Mouse (Mus musculus) ES-E14 (cell line): Measurements from ENCODE around the gene Rptor. TPM values are rescaled to one million over a fixed set of nuclear protein-coding genes. Genes with fewer than 3 reads are reported as not detected.

Experiments used
- DNase-seq: peaks from one replicate; pipeline ENCODE4 v3.0.0-alpha.2; 2013; ENCODE audit warnings: low read depth, low spot score
- H3K27ac ChIP-seq: 2 replicates; pipeline ENCODE4 v1.5.1; 2012; ENCODE audit warnings: low read depth, mild to moderate bottlenecking, low read length, moderate library complexity, mixed read lengths; ENCODE audit not compliant: poor library complexity, insufficient read depth, severe bottlenecking
- H3K36me3 ChIP-seq: 2 replicates; pipeline ENCODE4 v1.6.1; 2012; ENCODE audit warnings: mild to moderate bottlenecking, low read length, moderate library complexity, mixed read lengths; ENCODE audit not compliant: control insufficient read depth, poor library complexity, insufficient read depth, severe bottlenecking
- H3K4me1 ChIP-seq, 2 experiments: fragments of 150-350 bp in 1 of 2; sonication (generic) in 1 of 2; 2 replicates each; pipeline ENCODE4 v1.6.1; 2012; ENCODE audit warnings: low read length in 2 of 2, mild to moderate bottlenecking in 1 of 2, mixed read lengths in 1 of 2; ENCODE audit not compliant: control insufficient read depth in 2 of 2, insufficient read depth in 2 of 2, poor library complexity in 1 of 2
- H3K4me3 ChIP-seq, 2 experiments: fragments of 150-350 bp in 1 of 2; sonication (generic) in 1 of 2; 2 replicates each; pipeline ENCODE4 v1.5.1; 2012; ENCODE audit warnings: low read length in 2 of 2, low read depth in 1 of 2, mild to moderate bottlenecking in 1 of 2, mixed read lengths in 1 of 2; ENCODE audit not compliant: insufficient read depth in 1 of 2, poor library complexity in 1 of 2, severe bottlenecking in 1 of 2
- H3K9ac ChIP-seq: 2 replicates; pipeline ENCODE4 v1.6.1; 2012; ENCODE audit warnings: low read depth, mild to moderate bottlenecking, low read length, mixed read lengths; ENCODE audit not compliant: poor library complexity, insufficient read depth, severe bottlenecking
- H3K9me3 ChIP-seq: fragments of 150-350 bp; sonication (generic); 2 replicates; pipeline ENCODE4 v1.6.1; 2012; ENCODE audit warnings: low read depth, mild to moderate bottlenecking, low read length; ENCODE audit not compliant: control insufficient read depth, insufficient read depth
- CHD2 ChIP-seq: IDR thresholded peaks from 2 replicates; pipeline ENCODE4 v1.6.1; 2014; ENCODE audit warnings: mild to moderate bottlenecking, low read depth, low read length, inconsistent platforms
- HCFC1 ChIP-seq: IDR thresholded peaks from 2 replicates; pipeline ENCODE4 v1.6.1; 2012; ENCODE audit warnings: low read length, inconsistent platforms, borderline replicate concordance; ENCODE audit not compliant: insufficient read depth
- MAFK ChIP-seq: IDR thresholded peaks from 2 replicates; pipeline ENCODE4 v1.6.1; 2014; ENCODE audit warnings: mild to moderate bottlenecking, low read depth, low read length, inconsistent platforms; ENCODE audit not compliant: insufficient read depth
- ZC3H11A ChIP-seq: IDR thresholded peaks from 2 replicates; pipeline ENCODE4 v1.6.1; 2012; ENCODE audit warnings: low read depth, mild to moderate bottlenecking, inconsistent platforms, low read length, borderline replicate concordance
- ZNF384 ChIP-seq: IDR thresholded peaks from 2 replicates; pipeline ENCODE4 v1.6.1; 2012; ENCODE audit warnings: low read depth, low read length, inconsistent platforms
- in situ Hi-C, 2 experiments: fragments of 600-800 bp; cut with MboI; formaldehyde crosslinking; loops; one replicate each; pipeline ENCODE4 v1.15.1; 2025; ENCODE audit warnings: low sequenced_read_pairs in 2 of 2, inconsistent platforms in 1 of 2; ENCODE audit not compliant: unreplicated experiment in 2 of 2
- total RNA-seq: library from RNA; depleted of rRNA; stranded (reverse); fragments of 300-350 nt; gene quantifications from 2 replicates; pipeline ENCODE4 v1.2.3, GENCODE M21; 2012

The Rptor gene
- total RNA-seq, 1 experiment = 59.7 TPM

DNA sequence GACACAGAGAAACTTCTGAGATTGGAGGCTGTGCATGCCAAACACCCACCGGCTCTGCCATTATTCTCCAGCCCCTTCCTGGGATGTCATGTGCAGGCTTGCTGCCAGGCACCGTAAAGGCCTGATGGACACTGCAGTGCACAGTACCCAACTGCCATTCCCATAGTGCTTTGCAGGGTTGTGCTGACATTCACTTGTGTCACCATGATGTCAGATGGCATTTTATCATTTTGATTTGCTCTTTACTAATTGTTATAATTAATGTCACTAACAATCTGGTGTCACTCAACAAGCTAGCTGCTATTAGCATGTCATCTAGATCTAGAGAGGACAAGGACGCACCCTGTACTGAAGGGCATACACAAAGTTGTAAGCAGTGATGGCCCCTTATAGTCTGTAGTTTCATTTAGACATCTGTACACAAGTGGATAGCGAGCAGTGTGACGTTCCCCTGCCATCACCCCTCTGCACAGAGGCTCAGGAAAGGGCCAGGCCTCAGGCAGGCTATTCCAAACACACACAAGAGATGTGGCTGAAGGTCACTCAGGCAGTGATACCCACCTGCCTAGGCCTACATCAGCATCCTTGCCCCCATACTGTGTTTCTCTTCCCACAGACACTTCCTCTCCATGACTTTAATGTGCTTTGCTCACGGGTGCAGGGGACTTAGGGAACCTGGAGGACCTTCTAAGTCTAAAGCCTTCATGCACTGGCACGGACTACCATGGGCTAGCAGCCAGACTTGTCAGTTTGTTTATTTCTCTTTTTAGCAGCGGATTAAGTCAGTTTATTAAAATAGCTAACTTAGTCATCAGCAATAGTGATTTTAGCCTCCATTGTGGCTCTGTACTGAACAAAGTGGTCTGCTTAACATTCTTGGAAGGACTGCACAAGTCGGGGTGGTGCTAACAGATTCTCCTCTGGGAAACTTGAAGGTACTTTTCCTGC lies 117.7 kb downstream of the Rptor start:
- in situ Hi-C loops = no loop called here
- Histone ChIP-seq H3K9ac (no peak overlapping the region), H3K9me3 (no peaks in the 10 kb centered on the region), H3K36me3 (peaks cover 7% of the 10 kb centered on the region; the same call in 1 of the 2 replicates), H3K27ac (no peak overlapping the region), H3K4me3 (no peak overlapping the region), H3K4me1 (peaks cover 2 to 3% of the 10 kb centered on the region in 2 experiments; a peak in 1 of 4 replicates)
- DNase-seq = no peak
- TF ChIP-seq MAFK (no peak), HCFC1 (no peak), ZC3H11A (no peak), ZNF384 (no peak), CHD2 (no peak)

DNA sequence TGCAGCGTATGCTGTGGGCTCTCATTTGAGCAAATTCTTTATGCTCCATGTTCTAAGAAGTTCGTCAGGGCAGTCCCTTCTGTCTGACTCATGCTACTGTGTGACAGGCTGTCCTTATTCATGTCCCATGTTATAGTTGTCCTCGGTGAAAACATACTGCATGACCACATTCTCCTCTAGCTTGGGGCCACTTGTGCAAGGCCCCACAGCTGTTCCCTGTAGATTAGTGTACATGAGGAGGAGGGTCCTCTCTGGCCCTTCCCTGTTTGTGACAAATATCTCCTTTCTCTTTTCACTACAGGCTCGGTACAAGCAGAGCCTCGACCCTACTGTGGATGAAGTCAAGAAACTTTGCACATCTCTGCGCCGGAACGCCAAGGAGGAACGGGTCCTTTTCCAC lies 122.0 kb downstream of the Rptor start:
- Histone ChIP-seq H3K9me3 (no peaks in the 10 kb centered on the region), H3K9ac (no peak overlapping the region), H3K27ac (no peak overlapping the region), H3K36me3 (peaks cover 9% of the 10 kb centered on the region), H3K4me1 (peaks cover 0 to 2% of the 10 kb centered on the region in 2 experiments; a peak in 1 of 4 replicates), H3K4me3 (no peak overlapping the region)
- in situ Hi-C loops = no loop called here
- TF ChIP-seq ZC3H11A = no peak
- DNase-seq = no peak

DNA sequence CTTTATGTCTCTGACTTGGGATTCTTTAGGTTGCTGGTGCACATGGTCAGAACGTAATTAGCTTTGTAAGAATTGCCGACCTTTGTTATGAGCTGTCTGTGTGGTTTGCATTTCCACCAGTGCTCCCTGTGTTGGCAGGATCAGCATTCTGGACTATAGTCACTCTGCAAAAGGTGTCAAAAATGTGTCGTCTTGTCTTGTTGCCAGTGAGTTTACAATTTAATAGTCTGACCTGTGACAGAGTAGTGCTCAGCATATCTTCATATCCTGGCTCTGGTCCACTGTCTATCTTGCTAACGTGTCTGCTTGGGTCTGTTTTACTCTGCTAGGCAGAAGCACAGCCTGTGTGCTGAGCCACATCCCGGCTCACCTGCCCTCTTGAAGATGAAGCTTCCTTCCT lies 128.7 kb downstream of the Rptor start:
- Histone ChIP-seq H3K4me3 (no peak overlapping the region), H3K36me3 (peaks cover 4% of the 10 kb centered on the region; the same call in 1 of the 2 replicates), H3K9me3 (no peaks in the 10 kb centered on the region), H3K27ac (no peak overlapping the region), H3K4me1 (no peaks in the 10 kb centered on the region), H3K9ac (no peak overlapping the region)
- in situ Hi-C loops = no loop called here
- no peak for DNase-seq
- TF ChIP-seq HCFC1 (no peak), CHD2 (no peak), MAFK (no peak), ZNF384 (no peak), ZC3H11A (no peak)

DNA sequence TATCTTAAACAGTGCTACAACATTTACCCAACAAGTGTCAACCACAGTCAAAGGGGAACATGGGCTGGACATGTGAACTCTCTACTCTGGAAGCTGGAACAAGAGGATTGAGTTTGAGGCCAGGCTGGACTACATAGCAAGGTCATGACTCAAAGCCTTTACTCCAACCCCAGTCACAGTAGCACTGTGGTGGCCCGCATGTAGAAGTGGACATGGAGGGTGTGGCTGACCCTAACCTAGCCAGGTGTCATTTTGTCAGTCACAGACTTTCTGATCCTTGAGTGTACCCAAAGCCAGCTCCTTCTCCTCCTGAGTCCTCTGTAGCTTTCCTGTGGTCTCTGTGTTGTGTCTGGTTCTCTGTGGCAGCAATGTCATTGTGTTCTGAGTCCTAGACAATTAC lies 129.7 kb downstream of the Rptor start:
- no peak overlapping the region for H3K9ac ChIP-seq
- no peak overlapping the region for H3K27ac ChIP-seq
- H3K4me1 ChIP-seq = peaks cover 0 to 2% of the 10 kb centered on the region in 2 experiments; a peak in 1 of 4 replicates
- TF ChIP-seq ZNF384 (no peak), CHD2 (no peak), ZC3H11A (no peak), HCFC1 (no peak), MAFK (no peak)
- no peak overlapping the region for H3K4me3 ChIP-seq
- peaks cover 4% of the 10 kb centered on the region; the same call in 1 of the 2 replicates for H3K36me3 ChIP-seq
- no peaks in the 10 kb centered on the region for H3K9me3 ChIP-seq
- no peak for DNase-seq
- in situ Hi-C loops = no loop called here
